Mouse (Mus musculus) thymus, adult 2 months (tissue): ENCODE measurements around the gene Dao.

Source experiments
- CTCF ChIP-seq: fragments of 200-500 bp; IDR thresholded peaks from 2 replicates; pipeline ENCODE4 v1.5.1; 2012; ENCODE audit warnings: mild to moderate bottlenecking, control low read depth, low read length, moderate library complexity, borderline replicate concordance; ENCODE audit not compliant: control insufficient read depth, poor library complexity, insufficient read depth; ENCODE audit errors: extremely low read depth
- POLR2A ChIP-seq: fragments of 200-500 bp; IDR thresholded peaks from 2 replicates; pipeline ENCODE4 v1.6.1; 2012; ENCODE audit warnings: mild to moderate bottlenecking, low read length, control low read depth, moderate library complexity; ENCODE audit not compliant: control insufficient read depth, poor library complexity, insufficient read depth; ENCODE audit errors: extremely low read depth

- TF ChIP-seq CTCF, result no peak
- no peak for TF ChIP-seq POLR2A
Measured at GRCm38 (mm10) chr5:113989437-113990024, 14.0 kb upstream of the Dao start.
